Mouse (Mus musculus) liver, postnatal 0 days (tissue): ENCODE measurements around the gene Casp8. TPM values are rescaled to one million over a fixed set of nuclear protein-coding genes. Genes with fewer than 3 reads are reported as not detected.
"Not testable (repeated sequence)": the region's sequence is repeated elsewhere in the genome, so short reads cannot be mapped to it uniquely, and the experiment has no call there.

Experiments
- ATAC-seq: fragments of 200-750 bp; cut with Nextera tagmentation; 2 replicates; pipeline ENCODE4 v1.8.0; 2017; ENCODE audit warnings: mild to moderate bottlenecking, moderate library complexity
- DNase-seq: peaks from one replicate; pipeline ENCODE4 v3.0.0-alpha.2; 2016
- H3K27ac ChIP-seq: fragments of 300-500 bp; sonication (generic); 2 replicates; pipeline ENCODE4 v1.5.1; 2014; ENCODE audit warnings: antibody characterized with exemption, moderate library complexity, mild to moderate bottlenecking, low read depth
- H3K27me3 ChIP-seq: fragments of 300-500 bp; sonication (generic); 2 replicates; pipeline ENCODE4 v1.6.1; 2014; ENCODE audit warnings: low read length, control low read depth, mixed read lengths; ENCODE audit not compliant: insufficient read depth
- H3K36me3 ChIP-seq: fragments of 300-500 bp; sonication (generic); replicated peaks from 2 replicates; pipeline ENCODE4 v1.6.1; 2014; ENCODE audit warnings: mild to moderate bottlenecking, control low read depth, low read length, moderate library complexity, mixed read lengths; ENCODE audit not compliant: insufficient read depth
- H3K4me1 ChIP-seq: fragments of 300-500 bp; sonication (generic); 2 replicates; pipeline ENCODE4 v1.6.1; 2014; ENCODE audit warnings: antibody characterized with exemption, mild to moderate bottlenecking, control low read depth; ENCODE audit not compliant: insufficient read depth
- H3K4me2 ChIP-seq: fragments of 300-500 bp; sonication (generic); 2 replicates; pipeline ENCODE4 v1.6.1; 2014; ENCODE audit warnings: low read depth, mild to moderate bottlenecking, low read length, moderate library complexity, mixed read lengths
- H3K4me3 ChIP-seq: fragments of 300-500 bp; sonication (generic); 2 replicates; pipeline ENCODE4 v1.5.1; 2014; ENCODE audit warnings: low read depth, low read length
- H3K9ac ChIP-seq: fragments of 300-500 bp; sonication (generic); replicated peaks from 2 replicates; pipeline ENCODE4 v1.6.1; 2014; ENCODE audit warnings: mild to moderate bottlenecking, moderate library complexity
- H3K9me3 ChIP-seq: fragments of 300-500 bp; sonication (generic); 2 replicates; pipeline ENCODE4 v1.6.1; 2016; ENCODE audit warnings: mild to moderate bottlenecking, control low read depth, low read length, mixed read lengths
- CTCF ChIP-seq: sonication (generic); IDR thresholded peaks from 2 replicates; pipeline ENCODE4 v1.5.1; 2016; ENCODE audit warnings: antibody characterized with exemption, low read depth
- EP300 ChIP-seq: IDR thresholded peaks from 2 replicates; pipeline ENCODE4 v1.6.1; 2016; ENCODE audit warnings: antibody characterized with exemption, low read depth, mild to moderate bottlenecking
- WGBS: fragments of 180-500 bp; shearing (Covaris S2); extraction: QIAGEN DNeasy Blood & Tissue Kit; methylation state at CpG from one replicate; pipeline ENCODE4 v1.1.7; 2014; ENCODE audit not compliant: insufficient replicate concordance; 5-methylcytosine and 5-hydroxymethylcytosine counted together
- polyA plus RNA-seq: library from polyadenylated mRNA; unstranded; fragments of >200 nt; fragmentation: Nextera tagmentation; extraction: Ambion mirVana; gene quantifications from 2 replicates; pipeline ENCODE4 v1.2.1, GENCODE M21; 2015

Gene Casp8
- polyA plus RNA-seq, 1 experiment from 2014 or later: 21.6 TPM

DNA sequence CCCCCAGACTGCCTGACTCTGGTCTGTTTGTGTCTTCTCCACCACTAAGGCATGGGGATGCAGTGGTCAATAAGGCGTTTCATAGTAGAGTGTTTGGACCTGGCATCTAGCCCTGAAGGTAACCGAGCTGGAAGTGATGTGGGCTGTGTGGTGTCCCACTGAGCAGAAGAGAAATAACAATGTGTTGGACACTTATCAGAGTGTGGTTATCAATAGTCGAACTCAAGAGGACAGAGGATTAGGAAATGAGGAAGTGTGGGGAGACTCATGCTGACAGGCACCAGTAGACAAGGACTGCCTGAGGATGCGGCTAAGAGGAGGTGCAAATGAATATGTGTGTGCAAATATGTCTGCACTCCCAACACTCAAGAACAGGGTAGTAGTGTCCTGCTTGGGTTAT lies 81.3 kb downstream of the Casp8 start:
- WGBS: 56% methylated on average over 4 of the region's 4 CpGs

DNA sequence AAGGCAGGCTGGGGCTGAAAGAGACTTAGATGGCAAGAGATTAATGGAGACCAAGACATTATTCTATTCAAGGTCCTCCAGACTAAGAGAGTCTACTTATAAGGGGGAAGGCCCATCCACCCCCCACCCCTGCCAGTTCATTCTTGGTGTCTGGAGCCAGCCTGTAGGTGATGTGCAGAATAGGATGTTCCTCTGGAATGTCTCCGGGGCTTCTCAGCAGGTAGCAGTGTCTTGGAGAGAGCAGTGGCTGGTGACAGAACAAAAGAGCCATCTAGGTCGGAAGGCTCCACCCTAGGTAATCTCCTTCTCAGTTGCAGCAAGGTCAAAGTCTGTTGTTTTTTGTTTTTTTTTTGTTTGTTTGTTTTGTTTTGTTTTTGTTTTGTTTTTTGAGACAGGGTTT lies 84.1 kb downstream of the Casp8 start:
- DNase-seq, H3K36me3 ChIP-seq, H3K4me1 ChIP-seq, H3K27me3 ChIP-seq, H3K4me2 ChIP-seq, ATAC-seq, H3K4me3 ChIP-seq, H3K27ac ChIP-seq, H3K9me3 ChIP-seq, H3K9ac ChIP-seq: not testable (repeated sequence)
- 88% methylated on average over 2 of the region's 2 CpGs for WGBS

More for the DNA sequence above, 81.3 kb downstream of the Casp8 start:
- H3K9me3 ChIP-seq, H3K27me3 ChIP-seq, H3K4me2 ChIP-seq, H3K36me3 ChIP-seq, H3K4me3 ChIP-seq, ATAC-seq, H3K4me1 ChIP-seq, DNase-seq, H3K9ac ChIP-seq, H3K27ac ChIP-seq: not testable (repeated sequence)

DNA sequence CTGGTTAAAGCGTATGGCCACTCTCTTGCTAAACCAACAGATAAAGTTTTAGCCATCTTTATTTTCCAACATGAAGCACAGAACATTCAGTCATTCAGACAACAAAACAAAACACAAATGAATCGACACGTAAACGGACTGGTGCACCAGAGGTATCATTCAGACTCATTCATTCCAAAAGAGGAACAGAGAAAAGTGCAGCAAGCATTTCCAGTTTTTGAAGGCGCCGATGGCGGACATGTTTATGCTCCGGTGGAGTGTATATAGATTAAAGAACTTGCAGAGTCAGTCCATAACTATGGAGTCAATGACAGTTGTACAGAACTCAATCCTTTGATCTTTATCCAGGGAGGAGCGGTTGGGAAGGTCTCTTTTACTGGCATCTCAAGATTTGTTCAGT lies 88.1 kb downstream of the Casp8 start:
- H3K4me1 ChIP-seq, ATAC-seq, H3K4me3 ChIP-seq, H3K36me3 ChIP-seq, H3K27ac ChIP-seq, DNase-seq, H3K9me3 ChIP-seq, H3K4me2 ChIP-seq, H3K9ac ChIP-seq, H3K27me3 ChIP-seq: not testable (repeated sequence)
- WGBS: 82% methylated on average over 9 of the region's 9 CpGs

DNA sequence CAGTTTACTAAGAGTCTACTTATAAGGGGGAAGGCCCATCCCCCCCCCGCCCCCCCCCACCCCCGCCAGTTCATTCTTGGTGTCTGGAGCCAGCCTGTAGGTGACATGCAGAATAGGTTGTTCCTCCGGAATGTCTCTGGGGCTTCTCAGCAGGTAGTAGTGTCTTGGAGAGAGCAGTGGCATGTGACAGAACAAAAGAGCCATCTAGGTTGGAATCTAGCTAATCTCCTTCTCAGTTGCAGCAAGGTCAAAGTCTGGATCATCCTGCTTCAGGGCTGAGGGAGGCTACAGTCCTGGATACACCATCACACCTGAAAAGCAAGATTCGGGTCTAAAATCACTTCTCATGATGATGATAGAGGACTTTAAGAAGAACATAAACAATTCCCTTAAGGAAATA lies 90.5 kb downstream of the Casp8 start:
- ATAC-seq: no peak
- 96% methylated on average over 3 of the region's 4 CpGs for WGBS

GRCm38 (mm10) chr1:58889826-58890546 lies 94.8 kb downstream of the Casp8 start:
- no peak overlapping the region for H3K4me2 ChIP-seq
- H3K4me3 ChIP-seq: no peak overlapping the region
- ATAC-seq (no peak), DNase-seq (no peak)
- no peak overlapping the region for H3K27ac ChIP-seq
- H3K36me3 ChIP-seq: no peaks in the 10 kb centered on the region
- no peaks in the 10 kb centered on the region for H3K9me3 ChIP-seq
- no peaks in the 10 kb centered on the region for H3K27me3 ChIP-seq
- no peak for TF ChIP-seq EP300
- TF ChIP-seq CTCF: no peak
- H3K4me1 ChIP-seq: no peaks in the 10 kb centered on the region
- WGBS: 65% methylated on average over 5 of the region's 5 CpGs
- no peak overlapping the region for H3K9ac ChIP-seq

More for the DNA sequence above, 90.5 kb downstream of the Casp8 start:
- Histone ChIP-seq H3K36me3 (no peaks in the 10 kb centered on the region), H3K27ac (no peak overlapping the region), H3K27me3 (no peaks in the 10 kb centered on the region), H3K9me3 (no peaks in the 10 kb centered on the region), H3K4me1 (no peaks in the 10 kb centered on the region), H3K4me2 (no peak overlapping the region), H3K4me3 (no peak overlapping the region), H3K9ac (no peak overlapping the region)
- no peak for TF ChIP-seq EP300
- no peak for TF ChIP-seq CTCF
- no peak for DNase-seq

GRCm38 (mm10) chr1:58890697-58891290 lies 95.6 kb downstream of the Casp8 start:
- not testable (repeated sequence) for H3K27ac ChIP-seq, H3K27me3 ChIP-seq, H3K4me1 ChIP-seq, DNase-seq, H3K9me3 ChIP-seq, H3K36me3 ChIP-seq, ATAC-seq, H3K9ac ChIP-seq, H3K4me3 ChIP-seq, H3K4me2 ChIP-seq
- WGBS: 67% methylated on average over 4 of the region's 5 CpGs

- not testable (repeated sequence) for H3K9ac ChIP-seq, H3K36me3 ChIP-seq, H3K4me2 ChIP-seq, H3K27me3 ChIP-seq, H3K4me1 ChIP-seq, ATAC-seq, DNase-seq, H3K4me3 ChIP-seq, H3K27ac ChIP-seq, H3K9me3 ChIP-seq
- WGBS: 46% methylated on average over 2 of the region's 2 CpGs
Measured at GRCm38 (mm10) chr1:58891481-58892170, 96.5 kb downstream of the Casp8 start.

DNA sequence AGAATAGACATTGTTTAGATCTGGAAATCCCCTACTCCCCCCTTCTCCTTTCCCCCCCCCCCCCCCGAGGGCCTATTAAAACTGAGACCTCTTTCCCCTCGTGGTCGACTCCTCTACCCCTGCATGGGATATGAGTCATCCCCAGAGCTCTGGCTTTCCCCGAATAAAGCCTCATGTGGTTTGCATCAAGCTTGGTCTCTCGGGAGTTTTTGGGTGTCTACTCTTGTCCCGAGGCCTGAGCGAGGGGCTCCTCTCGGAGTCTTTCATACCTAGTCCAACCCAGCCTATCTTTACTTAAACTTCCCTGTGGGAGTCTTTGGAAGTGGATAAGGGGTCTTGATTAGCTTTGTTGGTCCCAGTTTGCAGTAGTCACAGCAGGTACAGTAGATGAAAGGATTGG lies 97.2 kb downstream of the Casp8 start:
- WGBS: 75% methylated on average over 7 of the region's 8 CpGs
- DNase-seq, H3K27ac ChIP-seq, H3K4me1 ChIP-seq, H3K36me3 ChIP-seq, H3K4me2 ChIP-seq, H3K4me3 ChIP-seq, H3K9me3 ChIP-seq, H3K9ac ChIP-seq, ATAC-seq, H3K27me3 ChIP-seq: not testable (repeated sequence)
